Mouse (Mus musculus) thymus, postnatal 4 days (tissue): ENCODE data around the gene Slc9a9.

Experiments
- DNase-seq: peaks from one replicate; pipeline ENCODE4 v3.0.0; 2021

The Slc9a9 gene

GRCm38 (mm10) chr9:94968596-94969120, 298.9 kb downstream of the Slc9a9 start:
- DNase-seq = no peak

- no peak for DNase-seq
These were observed 299.4 kb downstream of the Slc9a9 start for GRCm38 (mm10) chr9:94969131-94969530.

GRCm38 (mm10) chr9:94972021-94972420, 302.3 kb downstream of the Slc9a9 start:
- no peak for DNase-seq

- no peak for DNase-seq
These were observed 303.0 kb downstream of the Slc9a9 start for GRCm38 (mm10) chr9:94972693-94973092.

- no peak for DNase-seq
These were observed 306.5 kb downstream of the Slc9a9 start for GRCm38 (mm10) chr9:94976191-94976590.

- DNase-seq = no peak
These were observed 323.9 kb downstream of the Slc9a9 start for GRCm38 (mm10) chr9:94993575-94993974.

- DNase-seq = no peak
These were observed 350.5 kb downstream of the Slc9a9 start for GRCm38 (mm10) chr9:95020136-95020706.

- no peak for DNase-seq
These were observed 364.6 kb downstream of the Slc9a9 start for GRCm38 (mm10) chr9:95034140-95034970.

- DNase-seq = no peak
These were observed 366.5 kb downstream of the Slc9a9 start for GRCm38 (mm10) chr9:95036209-95036608.

- no peak for DNase-seq
These were observed 372.7 kb downstream of the Slc9a9 start for GRCm38 (mm10) chr9:95042420-95042819.

- no peak for DNase-seq
These were observed 382.5 kb downstream of the Slc9a9 start for GRCm38 (mm10) chr9:95052160-95052559.

- DNase-seq = no peak
These were observed 383.5 kb downstream of the Slc9a9 start for GRCm38 (mm10) chr9:95053183-95053582.

- no peak for DNase-seq
These were observed 386.1 kb downstream of the Slc9a9 start for GRCm38 (mm10) chr9:95055843-95056242.

- DNase-seq = no peak
These were observed 391.0 kb downstream of the Slc9a9 start for GRCm38 (mm10) chr9:95060702-95061101.

- no peak for DNase-seq
These were observed 397.3 kb downstream of the Slc9a9 start for GRCm38 (mm10) chr9:95067037-95067436.

- no peak for DNase-seq
These were observed 398.8 kb downstream of the Slc9a9 start for GRCm38 (mm10) chr9:95068466-95068865.

GRCm38 (mm10) chr9:95070832-95071519, 401.3 kb downstream of the Slc9a9 start:
- DNase-seq = no peak

- DNase-seq = peak; percentile 50
These were observed 402.8 kb downstream of the Slc9a9 start for GRCm38 (mm10) chr9:95072450-95072955.

- DNase-seq = no peak
These were observed 404.0 kb downstream of the Slc9a9 start for GRCm38 (mm10) chr9:95073691-95074090.

GRCm38 (mm10) chr9:95075856-95076255, 406.1 kb downstream of the Slc9a9 start:
- no peak for DNase-seq

GRCm38 (mm10) chr9:95077938-95078337, 408.2 kb downstream of the Slc9a9 start:
- DNase-seq = no peak

- DNase-seq = no peak
These were observed 408.9 kb downstream of the Slc9a9 start for GRCm38 (mm10) chr9:95078626-95079025.

- DNase-seq = no peak
These were observed 410.2 kb downstream of the Slc9a9 start for GRCm38 (mm10) chr9:95079951-95080350.
